Mouse (Mus musculus) A20 (cell line): Measurements from ENCODE around the gene Anxa2.

Source experiments
- DNase-seq: peaks from one replicate; pipeline ENCODE4 v3.0.0-alpha.2; 2011; ENCODE audit warnings: low read depth, low spot score

The Anxa2 gene

GRCm38 (mm10) chr9:69453066-69453900 is at the start of gene Anxa2:
Anxa2 (plus strand) TSS chr9:69453620.
- DNase-seq: no peak

DNA sequence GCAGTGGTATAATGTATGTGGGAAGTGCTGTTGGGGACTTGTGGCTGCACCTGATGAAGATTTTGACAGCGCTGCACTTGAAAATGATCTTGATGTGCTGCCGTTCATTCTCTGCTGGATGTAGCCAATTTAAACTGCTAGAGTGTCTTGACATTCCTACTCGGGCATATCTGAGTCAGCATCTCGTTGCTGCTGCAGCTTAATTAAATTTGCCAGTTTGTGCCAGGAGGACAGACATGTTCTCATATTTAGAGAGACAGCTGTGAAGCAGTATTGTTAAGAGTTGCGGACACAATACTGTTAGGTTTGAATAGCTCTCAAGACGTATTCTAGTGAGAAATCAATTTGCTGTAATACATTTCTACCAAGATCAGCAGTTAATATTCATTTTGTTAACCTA is 48.7 kb upstream of the Anxa2 start:
- no peak for DNase-seq

DNA sequence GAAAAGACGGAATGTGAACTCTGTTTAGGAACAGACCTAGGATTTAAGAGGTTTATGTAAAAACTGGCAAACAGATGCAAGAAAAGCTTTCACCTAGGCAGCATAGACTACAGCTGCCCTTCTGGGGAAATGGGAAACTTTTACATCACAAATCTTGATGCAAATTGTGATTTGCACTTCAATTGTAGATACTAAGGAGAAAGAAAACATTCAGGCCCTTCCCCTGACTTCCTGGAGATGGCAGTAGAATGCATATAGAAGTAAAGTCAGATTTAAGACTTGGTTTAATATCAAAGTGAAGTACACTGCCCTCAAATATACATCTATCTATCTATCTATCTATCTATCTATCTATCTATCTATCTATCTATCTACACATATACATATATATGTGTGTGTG is 33.9 kb upstream of the Anxa2 start:
- DNase-seq: no peak

GRCm38 (mm10) chr9:69430531-69430930 is 22.9 kb upstream of the Anxa2 start:
- DNase-seq: no peak

GRCm38 (mm10) chr9:69431863-69432555 is 21.4 kb upstream of the Anxa2 start:
- no peak for DNase-seq

DNA sequence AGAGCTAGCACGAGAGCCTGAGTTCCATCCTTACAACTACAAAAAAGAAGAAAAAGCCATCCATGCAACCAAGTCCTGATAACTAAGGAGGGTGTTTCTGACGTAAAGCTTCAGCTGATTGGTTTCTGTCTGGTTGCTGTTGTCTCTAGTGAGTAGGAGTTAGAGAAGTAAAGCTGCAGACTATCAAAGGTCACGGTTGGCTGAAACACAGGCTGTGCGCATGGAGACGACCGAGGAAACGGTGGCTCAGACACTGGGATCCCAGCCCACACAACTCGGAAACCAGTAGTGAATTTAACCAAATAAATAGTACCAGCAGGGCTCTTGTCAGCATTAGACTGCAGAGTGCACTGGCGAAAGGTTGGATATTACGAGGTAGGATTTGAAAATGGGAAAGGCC is 18.2 kb upstream of the Anxa2 start:
- no peak for DNase-seq

- no peak for DNase-seq
Observed at GRCm38 (mm10) chr9:69435662-69436061, 17.8 kb upstream of the Anxa2 start.

GRCm38 (mm10) chr9:69439805-69440357 is 13.5 kb upstream of the Anxa2 start:
- DNase-seq: no peak

DNA sequence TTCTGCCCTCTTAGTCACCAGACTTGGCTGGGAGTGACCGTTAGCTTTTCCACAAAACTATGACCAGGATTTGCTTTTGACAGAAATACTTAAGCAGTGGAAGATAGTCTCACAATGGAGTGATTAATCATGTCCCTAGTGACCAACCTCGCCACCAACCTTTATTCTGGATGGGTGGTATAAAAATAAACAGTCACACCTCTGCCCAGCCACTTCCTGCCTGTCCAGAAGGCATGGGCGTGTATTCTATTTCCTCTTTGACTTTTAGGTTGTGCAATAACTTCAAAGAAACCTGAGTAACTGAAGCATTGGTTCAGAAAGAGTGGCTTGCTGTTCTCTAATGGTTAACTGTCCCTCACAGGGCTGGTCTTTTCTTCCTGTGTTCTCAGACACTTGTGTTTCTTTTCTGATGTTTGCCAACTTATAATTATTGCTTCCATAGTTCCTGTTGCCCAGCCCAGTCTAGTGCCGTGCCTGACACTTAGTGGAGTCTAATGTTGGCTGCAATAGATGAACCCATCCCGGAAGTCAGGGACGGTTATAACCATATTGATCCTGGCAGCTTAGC is 10.9 kb upstream of the Anxa2 start:
- no peak for DNase-seq

DNA sequence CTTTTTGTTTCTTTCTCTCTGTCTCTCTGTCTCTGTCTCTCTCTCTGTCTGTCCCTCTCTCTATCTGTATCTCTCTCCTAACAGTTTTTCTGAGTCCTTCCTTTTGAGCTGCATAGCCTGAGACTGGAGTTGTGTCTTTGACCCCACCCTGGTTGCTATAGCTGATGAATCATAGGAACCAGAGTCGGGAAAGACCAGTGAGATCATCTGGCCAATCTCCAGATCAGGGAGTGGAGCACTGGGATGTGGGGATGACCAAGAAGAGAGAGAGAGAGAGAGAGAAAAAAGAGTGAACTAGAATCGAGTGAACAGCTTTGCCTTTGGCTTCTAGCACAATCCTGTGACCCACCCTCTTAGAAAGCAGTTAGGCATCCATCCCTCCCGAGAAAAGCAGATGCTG is 10.2 kb upstream of the Anxa2 start:
- no peak for DNase-seq

- DNase-seq: no peak
Observed at GRCm38 (mm10) chr9:69448801-69449200, 4.6 kb upstream of the Anxa2 start.

- no peak for DNase-seq
Observed at GRCm38 (mm10) chr9:69450636-69451035, 2.8 kb upstream of the Anxa2 start.

DNA sequence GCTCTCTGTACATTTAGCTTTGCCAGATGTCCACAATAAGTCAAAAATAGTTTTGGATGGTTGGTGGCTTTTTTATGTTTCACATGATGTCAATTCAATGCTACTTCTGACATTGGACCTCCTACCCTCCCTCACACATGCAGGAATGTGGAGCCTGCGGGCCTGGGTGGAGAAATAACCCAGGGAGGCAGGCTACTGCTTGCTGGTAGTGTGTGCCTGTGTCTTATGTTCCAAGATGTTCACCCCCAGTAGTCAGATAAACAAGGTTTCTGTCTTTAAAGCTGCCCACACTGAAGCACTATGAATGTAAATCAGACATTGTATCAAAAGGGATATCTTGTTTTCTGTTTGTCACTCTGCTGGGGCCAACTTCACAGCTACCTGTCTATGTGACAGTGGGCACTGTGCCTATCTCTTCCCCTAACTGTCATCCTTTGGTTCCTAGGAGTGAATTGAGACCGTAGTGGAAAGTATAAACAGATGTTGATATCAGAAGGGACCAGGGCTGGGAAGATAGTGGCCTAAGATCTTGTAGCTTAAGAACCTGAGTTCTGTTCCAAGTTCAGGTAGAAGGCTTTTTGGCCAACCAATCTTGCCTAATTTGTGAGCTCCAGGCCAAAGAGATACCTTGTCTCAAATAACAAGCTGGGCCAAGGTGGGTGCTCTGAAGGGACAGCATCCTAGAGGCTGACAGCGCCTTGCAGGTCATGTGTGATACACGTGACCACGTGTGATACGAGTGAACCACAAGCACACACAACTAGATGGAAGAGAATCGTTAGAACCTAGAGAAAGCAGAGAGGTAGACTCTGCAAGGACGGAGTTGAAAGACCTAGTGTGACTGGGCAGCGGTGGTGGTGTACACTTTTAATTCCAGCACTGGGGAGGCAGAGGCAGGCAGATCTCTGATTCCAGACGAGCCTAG is 1.3 kb upstream of the Anxa2 start:
- no peak for DNase-seq

DNA sequence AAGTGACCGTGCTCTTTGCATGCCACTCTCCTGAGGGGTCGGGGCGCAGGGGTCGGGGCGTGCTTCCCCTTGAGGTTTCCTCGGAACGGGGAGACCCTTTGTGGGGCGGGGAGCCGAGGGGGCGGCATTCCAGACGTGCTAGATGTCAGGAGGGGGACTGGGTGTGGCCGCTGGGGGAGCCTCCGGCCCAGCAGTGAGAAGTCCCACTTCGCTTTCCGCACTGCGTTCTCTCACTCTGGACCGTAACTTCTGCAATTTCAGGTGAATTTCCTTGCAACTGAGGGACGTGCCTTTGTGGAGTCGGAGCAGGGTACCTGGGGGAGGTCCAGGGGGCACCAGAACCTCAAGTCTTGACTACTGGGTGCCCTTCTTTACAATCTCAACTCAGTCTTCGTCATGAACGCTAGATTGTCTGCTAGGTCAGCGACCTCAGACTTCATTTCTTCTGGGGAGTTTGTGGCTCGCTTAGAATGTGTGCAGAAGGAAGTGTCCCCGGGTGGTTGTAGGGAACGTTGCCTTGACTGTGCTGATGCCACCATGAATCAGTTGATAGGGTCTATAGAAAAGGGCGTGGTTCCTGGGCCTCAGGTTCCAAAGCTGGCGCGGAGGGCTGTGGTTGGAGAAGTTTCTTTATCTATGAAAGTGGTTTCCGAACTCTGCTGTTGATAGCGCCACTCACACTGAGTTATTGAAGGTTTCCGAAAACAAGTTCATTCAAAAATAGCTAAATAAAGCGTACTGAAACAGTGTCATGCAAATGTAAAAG is 664 bp downstream of the Anxa2 start:
- DNase-seq: no peak

DNA sequence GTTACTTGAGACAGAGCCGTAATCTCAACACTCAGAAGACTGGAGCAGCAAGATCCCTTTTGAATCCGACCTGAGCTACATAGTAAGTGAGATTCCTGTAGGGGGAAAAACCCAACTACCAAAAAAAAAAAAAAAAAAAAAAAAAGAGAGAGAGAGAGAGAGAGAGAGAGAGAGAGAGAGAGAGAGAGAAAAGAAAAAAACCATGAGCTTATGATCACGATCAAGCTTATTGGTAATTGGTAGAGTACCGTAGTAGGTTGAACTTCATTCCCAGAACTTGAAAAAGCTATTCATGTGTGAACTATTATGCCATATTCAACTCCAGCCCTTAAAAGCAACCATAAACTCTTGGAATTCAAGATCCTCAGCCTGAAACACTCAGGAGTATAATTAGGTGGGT is 1.3 kb downstream of the Anxa2 start:
- no peak for DNase-seq

DNA sequence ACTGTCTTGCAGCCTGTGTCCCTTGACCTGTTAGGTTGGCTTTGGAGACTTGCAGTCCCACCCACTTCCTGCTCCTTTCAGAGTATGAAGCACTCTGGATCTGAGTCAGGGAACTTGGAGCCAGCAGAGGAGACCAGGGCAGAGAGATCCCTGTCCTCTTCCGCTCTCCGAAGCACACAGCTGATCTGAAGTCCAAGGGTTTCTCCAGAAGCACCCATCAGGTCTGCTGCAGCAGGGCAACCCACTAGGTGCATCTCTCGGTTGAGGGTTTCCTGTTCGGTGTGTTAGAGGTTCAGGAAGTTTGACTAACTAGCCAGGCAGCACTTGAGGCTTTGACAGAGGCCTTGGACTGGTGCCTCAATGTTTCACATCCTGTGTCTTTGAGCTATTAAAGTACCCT is 2.0 kb downstream of the Anxa2 start:
- DNase-seq: no peak

DNA sequence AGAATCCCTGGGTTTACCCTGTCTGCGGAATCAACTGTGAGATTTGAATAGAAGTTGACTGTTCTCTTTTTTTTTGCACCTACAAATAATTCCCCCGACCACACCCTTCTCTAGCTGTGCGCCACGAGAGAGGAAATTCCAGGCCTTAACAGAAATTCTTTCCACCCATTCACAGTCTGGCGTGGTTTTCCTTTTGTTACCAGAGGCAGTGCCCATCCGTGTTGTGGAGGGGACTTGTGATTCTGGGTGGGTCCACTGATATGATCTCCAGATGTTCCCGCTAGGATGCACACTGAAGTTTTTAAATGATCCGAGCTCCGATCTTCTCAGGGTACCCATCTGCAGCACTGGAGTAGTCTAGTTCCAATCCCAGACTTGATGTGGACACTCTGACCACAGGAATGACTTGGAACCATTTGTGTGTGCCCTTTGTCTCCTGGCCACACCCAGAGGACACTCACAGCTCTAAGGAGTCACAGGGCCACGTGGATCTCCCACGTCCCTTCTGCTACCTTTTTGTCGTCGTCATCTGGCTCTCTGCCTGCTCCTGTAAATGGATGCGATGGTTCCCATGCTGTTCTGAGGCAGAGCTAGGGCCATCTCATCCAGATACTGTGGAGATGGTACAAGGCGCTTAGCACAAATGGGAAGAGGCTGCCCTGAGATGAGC is 3.1 kb downstream of the Anxa2 start:
- no peak for DNase-seq

DNA sequence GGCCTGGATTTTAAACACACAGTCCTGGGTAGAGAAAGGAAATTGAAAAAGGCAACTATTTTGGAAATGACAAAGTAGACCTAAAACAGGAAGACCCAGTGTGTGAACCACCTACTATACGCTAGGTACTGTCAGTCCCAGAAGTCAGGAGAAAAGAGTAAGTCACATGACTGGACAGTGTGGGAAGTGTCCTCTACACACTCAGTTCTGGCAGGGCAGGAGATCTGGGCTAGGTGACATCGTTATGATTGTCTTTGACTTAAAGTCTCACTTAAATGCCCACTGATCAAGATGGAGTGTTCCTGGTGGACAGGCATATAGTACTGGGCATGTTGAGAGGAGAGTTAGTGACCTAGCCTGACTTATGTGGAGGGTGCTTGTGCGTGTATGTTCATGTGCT is 3.7 kb downstream of the Anxa2 start:
- no peak for DNase-seq

- DNase-seq: no peak
Observed at GRCm38 (mm10) chr9:69457747-69458625, 4.6 kb downstream of the Anxa2 start.
